Comparison of ENCODE assay signal across 9 mouse cellular contexts in the genomic region with DNA sequence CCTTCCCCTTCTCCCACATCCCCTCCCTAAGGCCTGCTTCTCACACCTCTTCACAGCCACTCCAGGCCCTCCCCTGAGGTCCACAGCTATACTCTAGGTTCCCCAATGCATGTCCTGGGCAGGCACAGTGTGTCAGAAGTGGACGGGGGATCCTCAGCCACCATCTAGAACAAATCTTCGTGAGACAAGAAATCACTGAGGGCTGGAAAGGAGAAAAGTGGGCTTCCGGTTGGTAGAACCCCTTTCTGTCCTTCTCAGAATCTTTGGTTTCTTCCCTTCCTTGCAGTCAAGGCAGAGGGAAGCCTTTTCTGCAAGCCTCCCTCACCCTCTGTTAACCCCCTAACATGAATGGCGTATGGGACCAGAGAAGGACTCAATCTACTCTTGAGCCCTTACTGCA. TPM values are rescaled to one million over a fixed set of nuclear protein-coding genes. Genes with fewer than 3 reads are reported as not detected.
DNase-seq lines count a peak whose midpoint lies in the region; ATAC-seq lines count a peak whose summit lies in the region.
"Had no signal": no experiment of that assay in that cellular context is flagged by ENCODE, and none has a peak within 500 bp of the region (broad histone marks: within the 10 kb centered on the region; RNA-seq: fewer than 3 reads in every experiment).

No protein-coding gene starts in this region.

- peaks cover 67% of the 10 kb centered on the region for H3K4me1 ChIP-seq in embryonic facial prominence, embryonic 10.5 days
- peaks cover 12% of the 10 kb centered on the region; the same call in 1 of the 2 replicates for H3K4me1 ChIP-seq in embryonic facial prominence, embryonic 14.5 days (ENCODE audit: control insufficient read depth, insufficient read depth, low read length)
- peaks cover 27% of the 10 kb centered on the region for H3K4me1 ChIP-seq in midbrain, embryonic 11.5 days (ENCODE audit: control insufficient read depth, insufficient read depth, low read length)

- peak overlapping the region; percentile 49 for H3K4me3 ChIP-seq in embryonic facial prominence, embryonic 10.5 days
- no peak overlapping the region for H3K4me3 ChIP-seq in embryonic facial prominence, embryonic 14.5 days (ENCODE audit: low read depth, low read length)
- no peak overlapping the region for H3K4me3 ChIP-seq in midbrain, embryonic 11.5 days (ENCODE audit: low read depth, low read length)
- H3K4me3 ChIP-seq: stomach, embryonic 15.5 days had no signal

- H3K9me3 ChIP-seq in embryonic facial prominence, embryonic 10.5 days = no peaks in the 10 kb centered on the region
- no peaks in the 10 kb centered on the region for H3K9me3 ChIP-seq in embryonic facial prominence, embryonic 14.5 days (ENCODE audit: control insufficient read depth, low read length)
- no peaks in the 10 kb centered on the region for H3K9me3 ChIP-seq in midbrain, embryonic 11.5 days (ENCODE audit: control insufficient read depth, low read length)
- H3K9me3 ChIP-seq: stomach, embryonic 15.5 days had no signal

- H3K4me2 ChIP-seq in embryonic facial prominence, embryonic 14.5 days (ENCODE audit: low read depth, low read length) = peak overlapping the region; percentile 27; the same call in 1 of the 2 replicates
- H3K4me2 ChIP-seq in midbrain, embryonic 11.5 days = no peak overlapping the region

- peak overlapping the region; percentile 9; the same call in 1 of the 2 replicates for H3K9ac ChIP-seq in embryonic facial prominence, embryonic 14.5 days (ENCODE audit: low read depth, low read length)
- H3K9ac ChIP-seq in midbrain, embryonic 11.5 days (ENCODE audit: low read length) = no peak overlapping the region
- H3K9ac ChIP-seq: stomach, embryonic 15.5 days had no signal

- H3K36me3 ChIP-seq in embryonic facial prominence, embryonic 10.5 days (replicated peaks) = no peaks in the 10 kb centered on the region
- H3K36me3 ChIP-seq in embryonic facial prominence, embryonic 14.5 days (ENCODE audit: control insufficient read depth, insufficient read depth, low read length) = no peaks in the 10 kb centered on the region
- H3K36me3 ChIP-seq in midbrain, embryonic 11.5 days (ENCODE audit: control insufficient read depth, insufficient read depth, low read length) = no peaks in the 10 kb centered on the region
- H3K36me3 ChIP-seq: stomach, embryonic 15.5 days had no signal

- WGBS in embryonic facial prominence, embryonic 10.5 days = 58% methylated on average over 4 of the region's 4 CpGs
- WGBS in embryonic facial prominence, embryonic 14.5 days = 69% methylated on average over 4 of the region's 4 CpGs
- WGBS in midbrain, embryonic 11.5 days = 63% methylated on average over 4 of the region's 4 CpGs

- peak overlapping the region; percentile 76; the same call in 1 of the 2 replicates for H3K27ac ChIP-seq in embryonic facial prominence, embryonic 10.5 days (replicated peaks)
- no peak overlapping the region for H3K27ac ChIP-seq in embryonic facial prominence, embryonic 14.5 days (replicated peaks; ENCODE audit: low read depth, low read length)
- H3K27ac ChIP-seq in midbrain, embryonic 11.5 days (ENCODE audit: low read depth, low read length) = no peak overlapping the region
- H3K27ac ChIP-seq: stomach, embryonic 15.5 days had no signal

- DNase-seq in kidney, postnatal 10 days = peak; percentile 1
- DNase-seq in kidney, postnatal 4 days = no peak
- no peak for DNase-seq in embryonic facial prominence, embryonic 10.5 days (ENCODE audit: low spot score)
- no peak for DNase-seq in embryonic facial prominence, embryonic 14.5 days (ENCODE audit: low spot score)
- peak; percentile 91 for DNase-seq in midbrain, embryonic 11.5 days (ENCODE audit: low spot score, missing footprints)
- DNase-seq in cerebellum, adult 11-12 months = no peak
- no peak for DNase-seq in ovary, adult 18-20 months (ENCODE audit: low spot score)
- DNase-seq: kidney, adult 18-20 months had no signal

- H3K27me3 ChIP-seq in embryonic facial prominence, embryonic 10.5 days (replicated peaks; ENCODE audit: low read depth, poor library complexity, severe bottlenecking) = peaks cover 94% of the 10 kb centered on the region
- peaks cover 70% of the 10 kb centered on the region for H3K27me3 ChIP-seq in embryonic facial prominence, embryonic 14.5 days (replicated peaks; ENCODE audit: control insufficient read depth, insufficient read depth, low read length)
- H3K27me3 ChIP-seq in midbrain, embryonic 11.5 days (ENCODE audit: control insufficient read depth, insufficient read depth, low read length) = peaks cover 64% of the 10 kb centered on the region

- ATAC-seq in embryonic facial prominence, embryonic 14.5 days (ENCODE audit: low read depth) = no peak
- ATAC-seq in midbrain, embryonic 11.5 days (ENCODE audit: low FRiP score) = no peak

RNA-seq across cellular contexts. Expression of a gene that starts 2.6 kb away (rescaled TPM):
- polyA plus RNA-seq in embryonic facial prominence, embryonic 10.5 days (2016; fragmentation: Nextera tagmentation; extraction: Ambion mirVana) = 2.5 and 2.6 TPM in 2 replicates
- polyA plus RNA-seq in embryonic facial prominence, embryonic 14.5 days (2014; fragmentation: Nextera tagmentation; extraction: Ambion mirVana) = 2.5 and 3.4 TPM in 2 replicates
- 1.4 and 1.6 TPM in 2 replicates for polyA plus RNA-seq in midbrain, embryonic 11.5 days (2014; fragmentation: Nextera tagmentation; extraction: Ambion mirVana)

RNA-seq across cellular contexts. Expression of a gene that starts 45.3 kb away (rescaled TPM):
- 30.4 and 35.4 TPM in 2 replicates for polyA plus RNA-seq in embryonic facial prominence, embryonic 10.5 days (2016; fragmentation: Nextera tagmentation; extraction: Ambion mirVana)
- polyA plus RNA-seq in embryonic facial prominence, embryonic 14.5 days (2014; fragmentation: Nextera tagmentation; extraction: Ambion mirVana) = 14.3 and 17.0 TPM in 2 replicates
- 16.3 and 18.6 TPM in 2 replicates for polyA plus RNA-seq in midbrain, embryonic 11.5 days (2014; fragmentation: Nextera tagmentation; extraction: Ambion mirVana)

RNA-seq across cellular contexts. Expression of a gene that starts 52.4 kb away (rescaled TPM):
- 29.5 and 30.8 TPM in 2 replicates for polyA plus RNA-seq in embryonic facial prominence, embryonic 10.5 days (2016; fragmentation: Nextera tagmentation; extraction: Ambion mirVana)
- 36.6 and 38.8 TPM in 2 replicates for polyA plus RNA-seq in embryonic facial prominence, embryonic 14.5 days (2014; fragmentation: Nextera tagmentation; extraction: Ambion mirVana)
- 17.6 and 19.0 TPM in 2 replicates for polyA plus RNA-seq in midbrain, embryonic 11.5 days (2014; fragmentation: Nextera tagmentation; extraction: Ambion mirVana)

RNA-seq across cellular contexts. Expression of a gene that starts 57.1 kb away (rescaled TPM):
- polyA plus RNA-seq in embryonic facial prominence, embryonic 10.5 days (2016; fragmentation: Nextera tagmentation; extraction: Ambion mirVana) = 64.9 and 65.8 TPM in 2 replicates
- 55.5 and 55.7 TPM in 2 replicates for polyA plus RNA-seq in embryonic facial prominence, embryonic 14.5 days (2014; fragmentation: Nextera tagmentation; extraction: Ambion mirVana)
- 38.1 and 43.1 TPM in 2 replicates for polyA plus RNA-seq in midbrain, embryonic 11.5 days (2014; fragmentation: Nextera tagmentation; extraction: Ambion mirVana)

Comparison
In these comparisons a context has a peak if more than half of its experiments do, and no peak if none do; other contexts are left out.
1. DNase-seq: peak in kidney, postnatal 10 days (single experiment) and midbrain, embryonic 11.5 days (single experiment); none in kidney, postnatal 4 days (0 of 2), embryonic facial prominence, embryonic 10.5 days (single experiment), embryonic facial prominence, embryonic 14.5 days (single experiment), cerebellum, adult 11-12 months (single experiment) and ovary, adult 18-20 months (single experiment).